Mouse (Mus musculus): Measurements from ENCODE around the gene Ppm1d. TPM values are rescaled to one million over a fixed set of nuclear protein-coding genes. Genes with fewer than 3 reads are reported as not detected.

Gene Ppm1d
- polyA plus RNA-seq (2012; rRNA removed), result 5.4 and 6.6 TPM in 2 replicates

DNA sequence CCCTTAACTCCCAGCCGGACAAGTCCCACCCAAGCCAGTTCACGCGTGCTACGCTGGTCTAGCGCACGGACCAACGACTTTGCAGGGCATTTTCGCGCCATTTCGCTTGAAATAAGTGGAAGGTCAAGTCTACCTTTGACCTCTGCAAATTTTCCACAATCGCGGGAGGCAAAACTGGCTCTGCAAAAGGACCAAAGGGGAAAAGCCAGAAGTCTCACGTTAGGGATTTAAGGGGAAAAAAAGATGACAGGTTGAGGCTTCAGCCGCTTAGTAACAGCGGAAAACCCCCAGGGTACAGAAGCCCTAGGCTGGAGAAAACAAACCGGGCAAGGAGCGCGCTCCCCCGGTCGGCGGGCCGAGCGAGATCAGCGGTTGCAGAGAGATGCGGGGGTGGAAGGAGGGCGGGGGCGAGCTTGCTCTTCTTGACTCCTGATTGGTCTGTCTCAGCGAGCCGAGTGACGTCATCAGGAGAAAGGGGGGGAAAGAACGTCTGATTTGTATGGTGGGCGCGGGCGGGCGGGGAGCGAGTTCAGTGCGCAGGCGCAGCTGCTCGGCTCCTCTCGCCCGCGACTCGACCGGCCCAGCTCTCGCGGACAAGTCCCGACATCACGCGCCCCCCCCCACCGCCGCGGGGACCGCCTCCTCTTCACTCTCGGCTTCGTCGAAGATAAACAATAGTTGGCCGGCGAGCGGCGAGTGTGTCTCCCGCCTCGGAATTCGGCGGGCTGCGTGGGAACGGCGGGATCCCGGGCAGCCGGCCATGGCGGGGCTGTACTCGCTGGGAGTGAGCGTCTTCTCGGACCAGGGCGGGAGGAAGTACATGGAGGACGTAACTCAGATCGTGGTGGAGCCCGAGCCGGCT lies at the start of gene Ppm1d:
Ppm1d (plus strand) TSS at position 532 of the 862 bp plus-strand sequence.
- DNase-seq (ENCODE audit: low read depth), result peak; percentile 85

DNA sequence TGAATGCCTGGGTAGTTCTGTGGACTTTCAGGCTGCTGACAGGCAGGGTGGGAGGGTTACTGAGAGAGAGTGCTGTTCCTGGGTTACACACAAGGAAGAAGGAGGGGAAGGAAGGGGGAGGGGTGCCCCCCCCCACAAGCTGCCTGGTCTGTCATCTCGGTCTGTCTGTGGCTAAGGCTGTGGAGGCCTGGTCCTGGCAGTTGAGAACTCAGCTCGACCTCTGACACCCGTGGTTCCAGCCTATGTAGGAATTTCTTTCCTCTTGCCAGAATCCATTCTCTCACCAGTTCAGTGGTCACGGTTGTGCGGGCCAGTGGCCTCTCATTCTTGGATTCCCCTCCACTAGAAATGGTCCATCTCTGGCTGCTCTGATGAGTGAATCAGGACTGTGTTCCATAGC lies 46.4 kb upstream of the Ppm1d start:
- no peak for DNase-seq (ENCODE audit: low read depth)

DNA sequence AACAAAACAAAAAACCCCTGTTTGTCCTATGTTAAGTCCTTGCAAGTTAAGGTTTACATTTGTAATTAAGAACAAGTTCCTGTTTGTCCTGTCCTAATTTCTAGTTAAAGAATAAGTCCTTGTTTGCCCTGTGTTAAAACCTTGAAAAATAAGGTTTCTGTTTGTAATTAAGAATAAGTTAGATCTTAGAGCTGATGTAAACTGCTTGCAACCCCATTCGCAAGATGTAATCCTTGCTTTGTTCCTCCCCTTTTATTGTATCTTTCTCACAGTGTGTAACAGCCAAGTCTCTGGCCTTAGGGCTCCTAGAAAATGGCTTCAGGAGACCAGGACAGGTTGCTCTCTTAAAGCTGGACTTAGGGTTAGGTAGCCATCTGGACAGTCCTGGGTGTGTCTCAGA lies 43.7 kb upstream of the Ppm1d start:
- no peak for DNase-seq (ENCODE audit: low read depth)

DNA sequence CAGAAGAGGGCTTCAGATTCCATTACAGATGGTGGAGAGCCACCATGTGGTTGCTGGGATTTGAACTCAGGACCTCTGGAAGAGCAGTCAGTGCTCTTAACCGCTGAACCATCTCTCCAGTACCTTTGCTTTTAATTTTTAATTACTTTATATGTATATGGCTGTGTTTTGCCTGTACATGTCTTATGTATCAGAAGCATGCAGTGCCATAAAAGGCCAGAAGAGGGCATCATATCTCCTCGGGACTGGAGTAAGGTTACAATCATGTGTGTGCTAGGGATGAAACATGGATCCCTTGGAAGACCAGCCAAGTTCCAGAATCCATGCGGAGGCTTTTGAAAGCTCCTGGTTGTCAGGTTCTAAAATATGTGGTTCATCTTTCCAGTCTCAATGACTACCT lies 40.4 kb upstream of the Ppm1d start:
- no peak for DNase-seq (ENCODE audit: low read depth)

DNA sequence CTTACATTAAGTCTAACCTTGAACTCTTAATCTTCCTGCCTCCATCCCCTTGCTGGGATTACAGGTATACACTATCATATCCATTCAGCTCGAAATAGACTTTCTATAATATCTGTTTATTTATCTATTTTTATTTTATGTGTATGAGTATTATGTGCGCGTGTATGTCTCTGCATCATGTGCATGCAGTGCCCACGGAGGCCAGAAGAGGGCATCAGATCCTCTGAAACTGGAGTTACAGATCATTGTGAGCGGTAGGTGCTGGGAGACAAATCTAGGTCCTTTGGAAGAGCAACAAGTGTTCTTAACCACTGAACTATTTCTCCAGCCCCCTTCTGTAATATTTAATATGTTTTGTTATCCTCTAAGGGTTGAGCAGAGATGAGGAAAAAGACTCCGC lies 37.7 kb upstream of the Ppm1d start:
- DNase-seq (ENCODE audit: low read depth), result no peak

DNA sequence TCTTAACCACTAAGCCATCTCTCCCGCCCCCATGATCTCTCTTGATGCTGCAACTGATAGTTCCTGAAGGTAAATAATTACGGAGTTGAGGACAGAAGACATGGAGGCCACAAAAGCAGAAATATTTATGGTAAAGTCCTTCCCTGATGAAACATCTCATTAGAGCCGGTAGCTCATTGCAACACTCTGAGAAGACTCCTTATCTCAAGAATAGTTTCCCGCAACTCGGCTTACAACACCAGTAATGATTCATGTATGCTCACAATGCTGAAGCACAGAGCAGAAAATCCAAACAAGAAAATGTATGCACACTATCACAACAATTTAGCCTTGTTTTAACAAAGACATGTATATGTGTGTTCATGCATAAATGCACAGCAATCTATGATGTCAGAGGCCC lies 35.9 kb upstream of the Ppm1d start:
- no peak for DNase-seq (ENCODE audit: low read depth)

DNA sequence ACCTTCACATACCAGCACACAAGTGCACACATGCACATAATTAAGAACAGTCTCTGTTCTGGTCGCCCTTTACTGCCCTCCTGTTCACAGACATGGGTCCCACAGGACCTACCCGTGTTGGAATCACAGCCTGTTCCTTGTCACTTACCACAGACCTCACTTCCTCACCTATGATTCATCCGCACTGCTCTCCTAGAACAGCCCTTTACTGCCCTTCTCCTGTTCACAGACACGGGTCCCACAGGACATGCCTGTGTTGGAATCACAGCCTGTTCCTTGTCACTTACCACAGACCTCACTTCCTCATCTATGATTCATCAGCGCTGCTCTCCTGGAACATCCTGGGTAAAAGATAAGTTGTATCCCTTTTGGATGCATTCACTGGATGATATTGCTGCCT lies 33.4 kb upstream of the Ppm1d start:
- no peak for DNase-seq (ENCODE audit: low read depth)

DNA sequence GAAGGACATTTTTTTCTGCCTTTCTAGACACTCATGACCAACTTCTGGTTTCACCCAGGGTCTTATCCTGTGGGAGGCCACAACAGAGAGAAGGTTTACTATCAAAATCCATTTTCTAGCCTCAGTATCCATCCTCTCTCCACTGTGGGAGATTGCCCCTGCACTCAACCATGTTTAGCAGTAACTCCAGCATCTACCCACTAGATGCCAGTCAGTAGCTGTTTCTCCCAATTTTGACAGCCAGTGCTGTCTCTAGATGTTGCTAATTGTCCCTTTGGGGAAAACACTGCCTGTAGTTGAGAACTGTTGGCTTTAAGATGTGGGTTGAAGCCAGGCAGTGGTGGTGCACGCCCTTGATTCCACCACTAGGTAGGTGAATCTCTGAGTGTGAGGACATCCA lies 32.9 kb upstream of the Ppm1d start:
- DNase-seq (ENCODE audit: low read depth), result no peak

DNA sequence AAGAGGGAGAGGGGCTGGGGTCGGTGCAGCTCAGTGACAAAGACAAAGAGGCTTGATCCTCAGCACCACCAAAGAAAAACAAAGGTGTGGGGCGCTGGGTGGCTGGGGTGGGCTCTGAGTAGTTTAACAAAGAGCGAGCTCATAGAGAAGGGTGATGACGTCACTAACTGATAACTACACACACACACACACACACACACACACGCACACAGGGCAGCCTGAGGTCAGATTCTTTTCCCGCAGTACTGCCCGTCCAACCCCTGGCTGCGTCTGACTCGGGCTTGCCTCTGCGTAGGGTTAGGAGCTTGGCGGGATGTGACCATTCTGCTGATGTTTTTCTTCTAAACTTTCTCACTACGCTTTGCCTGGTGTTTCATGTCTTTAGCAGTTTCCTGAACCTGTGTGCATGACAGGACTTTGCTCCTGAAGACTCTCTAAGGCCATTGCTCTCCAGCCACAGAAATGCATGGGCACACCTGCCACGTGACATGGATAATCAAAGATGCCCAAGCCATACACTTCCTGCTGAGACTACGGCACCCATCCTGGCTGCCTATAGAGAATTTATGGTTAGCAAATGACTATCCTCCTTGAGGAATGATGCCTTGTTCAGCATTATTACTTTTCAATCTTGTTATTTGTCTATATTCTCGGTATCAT lies 29.7 kb upstream of the Ppm1d start:
- DNase-seq (ENCODE audit: low read depth), result no peak

DNA sequence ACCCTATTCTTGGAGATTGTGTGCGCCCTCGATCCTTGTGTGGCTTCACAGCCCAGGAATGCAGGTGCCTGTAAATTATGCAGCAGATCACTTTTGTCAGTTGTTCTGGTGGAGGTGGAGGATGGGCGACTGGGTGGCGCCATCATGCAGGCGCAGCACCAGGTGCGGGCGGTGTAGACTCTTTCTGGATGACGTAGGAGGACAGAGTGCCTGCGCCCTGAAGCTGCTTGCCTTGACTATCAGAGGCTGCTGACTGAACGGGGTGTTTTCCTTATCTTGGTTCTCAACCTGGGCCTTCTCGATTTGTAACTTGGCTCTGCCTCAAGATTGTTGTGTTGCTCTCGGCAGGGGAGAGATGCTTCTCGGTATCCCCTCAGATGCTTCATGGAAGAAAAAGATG lies 13.1 kb upstream of the Ppm1d start:
- DNase-seq (ENCODE audit: low read depth), result no peak

DNA sequence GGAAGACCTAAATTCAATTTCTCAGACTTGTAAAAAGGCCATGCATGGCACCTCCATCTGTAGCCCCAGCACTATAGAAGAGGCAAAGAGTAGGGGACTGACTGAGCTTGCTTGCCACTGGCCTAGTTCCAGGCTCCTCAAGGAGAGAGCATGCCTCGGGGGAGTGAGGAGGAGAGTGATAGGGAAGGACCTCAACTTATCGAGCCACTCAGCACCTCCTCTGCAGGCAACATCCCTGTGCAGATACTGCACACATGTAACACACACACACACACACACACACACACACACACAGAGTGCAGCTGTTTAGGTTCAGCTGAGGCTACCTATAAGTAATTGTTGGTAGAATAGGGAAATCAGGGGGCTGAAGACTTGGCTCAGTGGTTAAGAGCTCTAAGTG lies 11.2 kb upstream of the Ppm1d start:
- no peak for DNase-seq (ENCODE audit: low read depth)

DNA sequence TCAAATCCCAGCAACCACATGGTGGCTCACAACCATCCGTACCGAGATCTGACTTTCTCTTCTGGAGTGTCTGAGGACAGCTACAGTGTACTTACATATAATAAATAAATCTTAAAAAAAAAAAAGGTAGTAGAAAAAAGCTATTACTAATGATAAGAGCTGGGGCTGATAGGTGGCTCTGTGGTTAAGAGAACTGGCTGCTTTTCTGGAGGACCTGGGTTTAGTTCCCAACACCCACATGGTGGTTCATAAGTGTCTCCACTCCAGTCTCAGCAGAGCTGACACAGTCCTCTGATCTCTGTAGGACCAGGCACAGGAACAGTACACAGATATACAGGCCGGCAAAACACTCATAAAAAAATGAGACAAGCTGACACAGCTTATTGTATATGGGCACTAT lies 9.9 kb upstream of the Ppm1d start:
- no peak for DNase-seq (ENCODE audit: low read depth)

DNA sequence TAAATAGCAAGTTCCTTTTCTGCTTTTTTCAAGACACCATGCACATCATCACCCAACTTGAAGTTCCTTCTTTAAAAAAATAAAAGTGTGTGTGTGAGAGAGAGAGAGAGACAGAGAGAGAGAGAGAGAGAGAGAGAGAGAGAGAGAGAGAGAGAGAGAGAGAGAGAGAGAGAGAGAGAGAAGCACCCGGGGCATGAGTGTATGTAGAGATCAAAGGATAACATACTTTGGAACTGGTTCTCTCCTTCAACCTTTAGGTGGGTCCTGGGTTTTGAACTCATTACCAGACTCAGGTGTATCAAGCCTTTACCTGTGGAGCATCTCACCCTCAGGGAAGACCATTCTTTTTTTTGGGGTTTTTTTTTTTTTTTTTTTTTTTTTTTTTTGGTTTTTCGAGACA lies 9.2 kb upstream of the Ppm1d start:
- no peak for DNase-seq (ENCODE audit: low read depth)

DNA sequence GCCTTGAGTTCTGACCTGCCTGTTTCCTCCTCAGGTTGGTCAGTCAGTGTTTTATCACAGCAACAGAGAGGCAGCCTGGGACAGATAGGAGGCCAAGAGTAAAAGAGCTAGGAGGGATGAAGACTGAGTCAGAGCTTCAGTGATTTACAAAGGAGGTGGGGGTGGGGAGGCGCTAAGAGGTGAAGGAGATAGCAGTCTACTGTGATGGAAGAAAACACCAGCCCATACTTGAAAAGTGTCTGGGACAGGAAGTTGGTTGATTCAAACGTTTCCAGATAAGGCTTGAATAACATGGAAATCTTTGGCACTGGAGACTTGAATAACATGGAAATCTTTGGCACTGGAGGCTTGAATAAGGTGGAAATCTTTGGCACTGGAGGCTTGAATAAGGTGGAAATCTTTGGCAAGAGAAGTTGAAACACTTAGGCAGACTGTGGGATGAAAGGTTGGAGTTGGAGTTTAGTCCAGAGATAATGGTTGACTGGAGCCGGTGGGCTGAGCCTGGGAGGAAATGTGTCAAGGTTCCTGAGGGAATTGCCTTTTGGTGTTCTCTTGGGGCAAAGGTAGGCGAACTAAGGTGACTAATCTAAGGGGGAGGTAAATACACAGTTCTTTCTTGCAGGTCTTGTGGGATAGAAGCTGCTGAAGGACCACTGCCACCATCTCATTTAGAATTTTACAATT lies 4.3 kb upstream of the Ppm1d start:
- no peak for DNase-seq (ENCODE audit: low read depth)

DNA sequence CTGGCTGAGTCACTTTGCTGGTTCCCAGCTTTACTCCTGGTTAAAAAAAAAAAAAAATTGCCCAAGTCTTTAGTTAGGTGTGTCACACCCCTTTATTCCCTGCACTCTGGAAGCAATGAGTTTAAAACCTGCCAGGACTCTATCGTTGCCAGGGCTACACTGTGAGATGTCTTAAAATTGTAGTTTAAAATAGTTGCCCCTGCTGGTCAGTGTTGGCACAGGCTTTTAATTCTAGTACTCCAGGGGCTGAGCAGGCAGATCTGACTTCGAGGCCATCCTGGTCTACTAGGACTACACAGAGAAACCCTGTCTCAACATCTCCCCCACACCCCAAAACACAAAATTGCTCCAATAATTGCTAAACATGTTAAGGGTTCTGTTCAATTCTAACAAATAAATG lies 2.2 kb upstream of the Ppm1d start:
- no peak for DNase-seq (ENCODE audit: low read depth)

DNA sequence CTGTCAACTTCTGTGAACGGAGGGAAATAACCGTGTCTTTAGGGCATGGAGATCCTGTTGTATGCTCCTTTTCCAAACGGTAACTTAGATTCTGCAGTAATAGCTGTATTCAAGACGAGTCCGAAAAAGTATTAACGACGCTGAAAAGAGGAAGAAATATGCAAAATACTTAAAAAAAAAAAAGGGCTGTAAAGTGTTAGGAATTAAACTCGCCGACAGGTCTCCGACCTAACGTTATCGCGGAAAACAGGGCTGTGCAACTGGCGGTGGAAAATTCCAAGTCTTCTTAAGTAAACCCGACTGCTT lies 684 bp upstream of the Ppm1d start:
- no peak for DNase-seq (ENCODE audit: low read depth)

DNA sequence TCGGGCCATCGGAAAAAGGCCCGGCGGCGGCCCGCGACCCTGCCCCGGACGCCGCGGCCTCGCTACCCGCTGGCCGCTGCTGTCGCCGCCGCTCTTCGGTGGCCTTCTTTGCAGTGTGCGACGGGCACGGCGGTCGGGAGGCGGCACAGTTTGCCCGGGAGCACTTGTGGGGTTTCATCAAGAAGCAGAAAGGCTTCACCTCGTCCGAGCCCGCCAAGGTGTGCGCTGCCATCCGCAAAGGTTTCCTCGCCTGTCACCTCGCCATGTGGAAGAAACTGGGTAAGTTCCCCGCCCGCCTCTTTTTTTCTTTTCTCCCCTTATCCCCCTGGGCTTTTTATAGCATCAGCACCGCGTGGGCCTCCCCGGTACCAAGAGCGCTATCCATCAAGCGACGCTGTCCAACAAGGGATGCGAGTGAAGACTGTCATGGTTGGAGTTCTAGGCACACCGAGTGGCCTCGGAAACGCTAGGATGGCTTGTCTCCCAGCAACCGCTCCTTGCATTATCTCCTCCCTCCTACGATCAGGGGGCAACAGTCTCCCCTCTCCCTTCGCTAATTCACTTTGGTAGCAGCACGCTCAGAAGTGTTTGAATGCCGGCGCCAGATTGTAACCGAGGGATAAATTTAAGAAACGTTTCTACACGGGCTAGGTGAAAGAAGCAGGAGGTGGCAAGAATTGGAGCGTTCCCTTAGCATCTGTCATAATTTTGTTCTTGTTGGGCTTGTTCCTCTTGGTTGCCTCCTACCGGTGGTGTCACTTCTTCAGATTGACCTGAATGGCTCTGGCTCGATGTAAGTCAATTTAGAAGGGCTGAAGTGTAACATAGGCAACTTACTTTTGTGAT lies 824 bp downstream of the Ppm1d start:
- DNase-seq (ENCODE audit: low read depth), result no peak

DNA sequence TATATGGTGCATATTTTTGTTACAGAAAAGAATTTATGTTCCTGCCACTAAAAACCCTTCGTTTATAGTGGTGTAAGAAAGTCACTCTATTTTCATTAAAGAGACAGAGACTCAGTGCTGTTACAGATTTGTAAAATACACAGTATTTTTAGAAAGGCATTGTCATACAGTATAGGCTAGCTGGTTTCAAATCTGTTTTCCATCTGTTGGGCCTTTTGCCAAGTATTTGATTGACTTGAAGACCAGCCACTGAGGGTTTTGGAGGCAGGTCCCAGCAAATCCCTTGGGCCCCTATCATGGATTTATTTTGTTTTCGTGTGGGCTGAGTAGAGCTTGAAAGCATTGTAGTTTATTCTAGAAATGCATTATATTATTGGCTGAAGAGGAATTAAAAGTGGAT lies 1.8 kb downstream of the Ppm1d start:
- DNase-seq (ENCODE audit: low read depth), result no peak

DNA sequence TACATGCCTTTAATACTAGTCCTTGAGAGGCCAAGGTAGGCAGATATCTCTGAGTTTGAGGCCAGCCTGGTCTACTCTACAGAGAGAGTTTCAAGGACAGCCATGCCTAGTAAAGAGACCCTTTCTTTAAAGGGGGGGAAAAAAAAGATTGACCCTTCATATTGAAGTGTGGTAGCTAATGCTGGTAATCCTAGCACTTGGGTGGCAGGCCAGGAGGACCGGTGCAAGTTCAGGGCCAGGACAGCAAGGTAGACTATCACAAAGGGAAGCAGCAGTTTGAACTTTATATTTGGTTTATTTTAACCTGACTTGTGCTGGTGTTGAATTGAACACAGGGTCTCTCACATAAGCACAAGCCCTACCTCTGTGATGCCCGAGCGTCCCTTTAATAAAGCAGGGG lies 2.3 kb downstream of the Ppm1d start:
- DNase-seq (ENCODE audit: low read depth), result no peak

DNA sequence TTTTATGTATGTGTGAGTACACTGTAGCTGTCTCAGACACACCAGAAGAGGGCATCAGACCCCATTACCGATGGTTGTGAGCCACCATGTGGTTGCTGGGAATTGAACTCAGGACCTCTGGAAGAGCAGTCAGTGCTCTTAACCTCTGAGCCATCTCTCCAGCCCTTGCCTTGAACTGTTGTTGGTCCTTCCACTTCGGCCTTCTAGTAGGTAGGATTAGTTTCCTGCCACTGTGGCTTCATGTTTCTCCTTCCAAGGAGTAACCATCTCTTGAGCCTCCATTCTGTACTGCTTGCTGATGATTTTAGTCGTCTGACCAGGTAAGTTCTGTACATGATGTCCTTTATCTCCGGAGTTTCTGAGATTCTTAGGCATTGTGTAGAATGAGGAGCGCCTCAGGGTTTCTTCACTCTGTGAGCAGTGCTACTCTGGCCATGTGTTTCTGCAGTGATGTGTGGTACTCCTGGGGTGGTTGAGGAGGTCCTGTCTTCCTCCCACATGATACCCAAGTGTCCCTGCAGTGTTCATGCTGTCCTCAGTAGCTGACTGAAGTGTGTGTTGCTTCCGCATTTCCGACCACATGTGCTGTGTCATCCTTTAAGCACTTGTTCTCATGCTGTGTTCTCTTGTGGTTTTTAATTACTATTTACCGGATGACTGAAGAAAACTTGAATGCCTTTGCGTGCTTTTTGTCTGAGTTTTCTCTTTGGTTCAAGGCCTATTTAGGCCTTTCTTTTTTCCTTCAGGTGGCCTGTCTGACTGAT lies 12.7 kb downstream of the Ppm1d start:
- DNase-seq (ENCODE audit: low read depth), result no peak

DNA sequence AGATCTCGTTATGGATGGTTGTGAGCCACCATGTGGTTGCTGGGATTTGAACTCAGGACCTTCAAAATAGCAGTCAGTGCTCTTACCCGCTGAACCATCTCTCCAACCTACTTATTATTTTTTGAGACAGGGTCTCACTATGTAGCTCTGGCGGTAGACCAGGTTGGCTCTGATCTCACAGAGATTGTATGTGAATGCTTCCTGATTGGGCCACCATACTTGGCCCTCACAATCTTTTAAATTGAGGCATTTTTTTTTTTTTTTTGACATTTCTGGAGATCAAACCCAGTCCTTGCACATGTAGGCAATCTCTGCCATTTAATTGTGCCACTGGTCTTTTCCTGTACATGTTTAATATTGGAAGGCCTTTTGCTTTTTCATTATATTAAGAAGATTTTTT lies 17.7 kb downstream of the Ppm1d start:
- no peak for DNase-seq (ENCODE audit: low read depth)

Measured in gonadal fat pad, adult 2 months (tissue).